Mouse (Mus musculus) lung, adult 18-20 months (tissue): ENCODE measurements around the gene Ahnak.
"Not testable (repeated sequence)": the region's sequence is repeated elsewhere in the genome, so short reads cannot be mapped to it uniquely, and the experiment has no call there.

Experiments
- DNase-seq, 2 experiments: peaks; one replicate each; pipeline ENCODE4 v3.0.0; 2022; ENCODE audit warnings: mixed read lengths in 2 of 2

Ahnak gene

DNA sequence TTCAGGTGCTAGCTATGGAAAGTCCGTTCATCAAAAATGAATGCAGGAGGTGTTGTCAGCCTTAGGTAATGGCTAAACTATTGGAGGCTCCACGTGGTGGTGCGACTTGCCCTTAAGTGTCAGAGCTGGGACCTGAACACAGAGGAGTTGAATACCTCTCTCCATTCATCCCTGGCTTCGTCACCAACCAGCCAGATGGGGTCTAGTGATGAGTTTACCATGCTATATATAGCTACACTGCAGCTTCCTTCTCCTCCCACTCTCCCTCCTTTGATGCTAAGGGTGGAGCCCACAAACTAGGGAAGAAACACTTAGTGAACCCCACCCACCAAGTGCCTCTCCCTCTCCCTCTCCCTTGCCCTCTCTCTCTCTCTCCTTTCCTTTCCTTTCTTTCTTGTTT is 55.2 kb downstream of the Ahnak start:
- DNase-seq, result no peak

- peak; percentile 52 to 61 for DNase-seq
These were observed 58.3 kb downstream of the Ahnak start for GRCm38 (mm10) chr19:9047207-9047945.

- DNase-seq, result no peak
These were observed 58.9 kb downstream of the Ahnak start for GRCm38 (mm10) chr19:9047946-9048387.

DNA sequence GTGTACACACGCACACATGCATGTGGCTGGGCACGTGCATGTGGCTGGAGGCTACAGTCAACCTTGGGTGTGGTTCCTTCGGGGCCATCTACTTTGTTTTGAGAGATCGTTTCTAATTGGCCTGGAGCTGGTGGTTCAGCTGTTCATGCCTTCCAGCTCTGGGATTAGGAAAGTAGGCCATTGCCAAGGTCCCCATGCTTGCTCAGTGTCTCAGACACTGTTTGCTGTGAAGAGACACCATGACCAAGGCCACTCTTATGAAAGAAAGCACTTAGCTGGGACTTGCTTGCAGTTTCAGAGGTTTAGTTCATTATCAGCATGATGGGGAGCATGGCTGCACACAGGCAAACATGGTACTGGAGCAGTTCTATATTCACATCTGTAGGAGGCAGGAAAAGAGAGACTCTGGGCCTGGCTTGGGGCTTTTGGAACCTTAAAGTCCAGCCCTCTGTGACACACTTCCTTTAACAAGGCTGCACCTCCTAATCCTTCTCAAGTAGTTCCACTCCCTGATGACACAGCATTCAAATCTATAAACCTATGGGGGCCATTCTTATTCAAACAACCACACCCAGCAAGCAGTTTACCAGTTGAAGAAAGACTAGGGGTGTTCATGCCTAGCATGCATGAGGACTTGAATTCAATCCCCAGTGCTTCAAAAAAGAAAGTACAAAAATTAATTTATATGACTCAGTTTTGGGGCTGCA is 60.0 kb downstream of the Ahnak start:
- no peak for DNase-seq

GRCm38 (mm10) chr19:9050294-9051229 is 61.5 kb downstream of the Ahnak start:
- no peak for DNase-seq

- not testable (repeated sequence) for DNase-seq
These were observed 62.9 kb downstream of the Ahnak start for GRCm38 (mm10) chr19:9051985-9052384.

DNA sequence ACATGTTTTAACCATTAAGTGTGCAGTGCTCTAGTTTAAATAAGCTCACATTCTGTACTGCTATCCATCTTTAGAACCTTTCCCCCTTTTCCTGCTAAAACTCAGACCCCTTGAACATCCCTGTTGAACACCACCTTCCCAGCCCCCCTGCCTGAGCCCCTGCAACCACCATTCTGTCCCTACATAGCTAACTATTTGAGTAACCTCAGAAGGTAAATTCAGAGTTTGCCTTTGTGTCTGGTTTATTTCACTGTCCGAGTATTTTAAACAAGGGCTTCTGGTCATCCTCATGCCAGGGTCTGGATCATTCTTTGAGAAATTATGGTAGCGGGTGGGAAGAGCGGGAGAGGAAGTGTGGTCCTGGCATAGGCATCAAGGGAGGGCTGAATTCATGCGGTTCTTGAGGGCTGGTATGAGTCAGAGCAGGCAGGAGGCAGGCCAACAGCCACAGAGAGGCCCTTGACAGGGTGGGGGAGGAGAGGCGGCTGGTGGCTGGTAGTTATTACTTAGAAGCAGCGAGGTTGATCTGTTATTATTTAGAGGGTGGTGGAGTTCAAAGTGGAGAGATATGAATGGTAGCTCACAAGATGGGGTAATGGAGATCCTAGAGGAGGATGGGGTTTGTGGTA is 63.8 kb downstream of the Ahnak start:
- peak; percentile 87 to 88 for DNase-seq

DNA sequence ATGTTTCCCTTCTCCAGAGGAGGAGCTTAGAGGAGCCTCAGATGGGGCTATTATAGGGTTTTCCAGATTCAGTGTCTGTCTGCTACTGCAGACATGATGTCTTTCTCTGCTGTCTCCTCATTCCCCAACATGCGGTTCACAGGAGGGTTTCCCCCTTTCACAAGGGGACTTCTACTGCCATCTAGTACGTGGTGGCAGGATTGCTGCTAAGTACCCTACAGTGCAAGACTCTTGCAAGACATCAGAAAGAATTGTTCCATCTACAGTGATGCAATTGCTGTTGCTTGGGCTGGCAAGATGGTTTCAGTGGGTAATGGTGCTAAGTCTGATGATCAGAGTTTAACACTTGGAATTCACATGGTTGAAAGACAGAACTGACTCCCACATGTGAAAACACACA is 66.1 kb downstream of the Ahnak start:
- DNase-seq, result peak; percentile 64 to 65

DNA sequence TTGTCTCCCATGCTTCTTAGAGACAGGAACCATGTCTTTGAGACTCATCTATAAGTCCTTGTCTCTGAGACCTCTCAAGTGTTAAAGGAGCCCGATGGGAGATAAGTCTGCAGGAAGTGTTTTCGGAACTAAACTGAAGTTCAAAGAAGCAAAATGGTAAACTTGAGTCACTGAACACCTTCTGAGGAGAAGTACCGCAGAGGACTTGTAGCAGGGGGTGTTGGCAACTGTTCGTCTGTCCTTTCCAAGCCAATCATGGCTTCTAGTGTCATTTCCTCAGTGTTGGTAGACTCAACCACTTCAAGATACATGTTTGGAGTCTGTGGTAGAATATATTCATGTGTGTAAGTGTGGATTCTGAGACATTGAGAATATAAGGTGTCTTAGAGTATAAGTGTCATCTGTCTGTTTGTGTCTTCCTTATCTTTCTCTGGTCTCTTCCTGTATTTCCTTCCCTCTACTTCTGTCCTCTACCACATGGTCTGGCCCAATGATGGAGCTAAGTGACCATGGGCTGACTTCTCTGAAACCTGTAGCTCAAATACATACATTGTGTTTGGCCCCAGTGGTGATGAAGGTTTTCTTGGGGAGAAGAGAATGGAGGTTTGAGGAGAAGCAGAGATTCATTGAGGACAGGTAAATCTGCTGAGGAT is 66.7 kb downstream of the Ahnak start:
- DNase-seq, result no peak

- DNase-seq, result no peak
These were observed 68.6 kb downstream of the Ahnak start for GRCm38 (mm10) chr19:9057679-9058078.

DNA sequence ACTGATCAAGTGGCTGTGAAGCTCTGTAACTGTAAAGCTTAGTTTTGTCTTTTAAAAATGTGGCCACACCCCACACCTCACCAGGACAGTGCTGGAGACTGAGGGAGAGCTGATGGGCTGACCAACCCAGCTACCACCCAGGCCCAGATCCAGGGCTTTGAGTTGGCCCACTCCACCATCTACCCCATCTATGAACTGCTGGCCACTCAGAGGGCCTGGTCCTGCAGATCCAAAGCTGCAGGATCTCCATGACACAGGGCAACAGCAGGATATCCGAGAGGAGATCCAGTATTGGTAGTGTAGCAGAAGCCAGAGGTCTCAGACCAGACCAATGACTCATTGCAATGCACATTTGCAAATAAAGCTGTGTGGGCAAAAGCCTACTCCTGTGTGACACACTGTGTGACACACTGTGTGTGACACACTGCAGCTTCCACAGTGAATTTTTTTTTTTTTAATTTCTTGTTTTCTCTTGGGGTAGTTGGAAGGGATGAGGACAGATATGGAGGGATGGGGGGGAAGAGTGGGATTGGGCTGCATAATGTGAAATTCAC is 69.3 kb downstream of the Ahnak start:
- no peak for DNase-seq

DNA sequence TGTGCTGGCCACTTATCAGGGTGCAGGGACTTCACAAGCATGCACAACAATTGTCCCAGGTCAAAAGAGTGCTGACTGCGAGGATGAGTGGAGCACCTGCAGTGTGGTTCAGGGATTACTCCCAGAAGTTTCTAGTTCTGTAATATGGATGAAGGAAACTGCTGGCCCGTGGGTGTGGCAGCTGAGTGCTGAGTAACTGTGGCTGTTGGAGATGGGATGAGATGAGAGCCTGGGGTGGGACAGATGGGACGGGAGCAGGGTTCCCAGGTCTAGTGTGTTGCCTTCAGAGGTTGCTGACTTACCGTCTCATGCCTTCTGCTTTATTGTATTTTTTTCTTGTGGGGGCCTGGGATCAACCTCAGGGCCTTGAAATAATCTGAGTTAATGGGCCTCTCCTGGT is 69.9 kb downstream of the Ahnak start:
- DNase-seq, result no peak

DNA sequence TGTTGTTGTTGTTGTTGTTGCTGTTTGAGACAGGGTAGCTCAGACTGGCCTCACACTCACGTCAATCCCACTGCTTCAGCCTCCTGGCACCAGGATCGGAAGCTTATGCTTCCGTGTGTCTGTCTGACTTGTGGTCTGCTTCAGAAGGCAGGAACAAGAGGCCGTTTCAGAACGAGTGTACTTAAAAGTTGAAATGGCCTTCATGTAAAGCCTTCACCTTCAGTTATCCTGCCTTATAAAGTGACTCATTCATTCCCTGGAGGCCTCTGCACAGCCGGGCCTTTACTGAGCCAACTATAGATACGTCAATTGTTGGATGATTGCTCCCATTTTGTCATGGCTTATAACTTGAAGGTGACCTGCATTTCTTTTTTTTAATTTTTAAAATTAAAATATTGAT is 70.3 kb downstream of the Ahnak start:
- no peak for DNase-seq

DNA sequence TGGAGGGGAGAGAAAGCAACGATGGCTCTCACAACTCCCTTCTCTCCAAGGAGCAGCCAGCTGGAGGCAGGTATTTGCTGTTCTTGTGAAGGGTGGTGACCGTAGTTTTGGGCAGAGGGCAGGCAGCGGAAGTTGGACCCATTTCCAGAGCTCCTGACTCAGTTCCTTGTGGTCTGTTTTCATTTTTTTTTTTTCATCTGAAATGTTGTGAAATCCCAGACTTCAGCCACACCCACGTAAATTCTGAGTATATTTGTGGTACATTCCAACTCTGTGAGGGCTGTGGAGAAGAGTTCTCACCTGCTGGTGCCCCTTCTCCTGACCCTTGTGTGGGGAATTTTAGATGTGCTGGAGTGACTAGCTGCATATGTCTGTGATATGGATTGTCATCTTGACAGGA is 71.0 kb downstream of the Ahnak start:
- peak; percentile 64 to 75 for DNase-seq

DNA sequence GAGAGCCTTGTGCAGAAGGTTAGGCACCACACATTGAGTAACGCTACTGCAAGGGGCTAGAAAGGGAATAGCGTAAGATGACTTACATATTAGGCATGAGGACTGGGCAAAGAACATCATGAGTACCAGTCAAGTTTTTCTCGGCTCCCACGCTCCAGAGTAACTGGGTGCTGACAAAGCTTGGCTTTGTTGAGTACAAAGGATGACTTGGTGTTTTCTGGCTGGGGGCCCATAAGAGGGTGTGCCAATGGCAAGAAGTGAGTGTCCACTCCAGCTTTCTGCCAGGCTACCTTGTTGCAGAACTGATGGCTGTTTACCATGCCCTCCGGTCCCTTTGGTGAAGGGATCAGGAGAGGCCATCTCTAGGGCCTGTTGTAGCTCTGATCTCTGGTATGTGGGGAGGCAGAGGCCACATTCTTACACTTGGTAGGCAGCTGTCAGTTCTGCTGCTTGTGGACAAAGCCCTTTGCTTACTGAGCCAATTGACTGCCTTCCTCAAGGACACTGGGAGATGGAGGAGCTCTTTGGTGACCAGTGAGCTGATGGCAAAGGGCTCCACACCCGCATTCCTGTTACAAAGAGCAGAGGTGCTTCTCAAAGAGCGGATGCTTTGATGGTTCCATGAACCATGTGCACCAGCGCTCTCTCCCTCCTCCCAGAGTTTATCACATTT is 72.3 kb downstream of the Ahnak start:
- DNase-seq, result peak; percentile 68 to 81

- DNase-seq, result no peak
These were observed 73.7 kb downstream of the Ahnak start for GRCm38 (mm10) chr19:9062822-9063221.

DNA sequence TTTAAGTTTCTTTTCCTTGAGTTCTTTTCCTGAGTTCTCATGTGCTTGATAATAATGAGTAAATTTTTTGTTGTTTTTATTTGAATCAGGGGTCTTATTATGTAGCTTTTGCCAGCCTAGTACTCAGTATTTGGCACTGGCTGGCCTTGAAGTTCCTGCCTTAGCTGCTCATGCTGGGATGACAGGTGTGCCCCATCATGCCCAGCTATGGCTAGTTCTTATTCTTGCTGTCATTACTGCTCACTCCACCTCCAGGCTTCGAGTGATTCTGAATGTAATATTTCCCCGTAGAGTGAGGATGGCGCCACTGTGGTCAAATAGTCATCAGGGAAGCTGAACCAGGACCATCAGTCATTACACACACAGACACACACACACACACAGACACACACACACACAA is 74.7 kb downstream of the Ahnak start:
- no peak for DNase-seq

- no peak for DNase-seq
These were observed 76.8 kb downstream of the Ahnak start for GRCm38 (mm10) chr19:9065621-9066561.

- no peak for DNase-seq
These were observed 78.2 kb downstream of the Ahnak start for GRCm38 (mm10) chr19:9067292-9067691.

GRCm38 (mm10) chr19:9069687-9070307 is 80.7 kb downstream of the Ahnak start:
- DNase-seq, result no peak
